Mouse (Mus musculus): ENCODE data around the gene Kcnab2.

- TF ChIP-seq E2F4 (IDR thresholded peaks at IDR 0.05; ENCODE audit: insufficient replicate concordance, low read depth, low read length) (no peak), POLR2A (IDR thresholded peaks at IDR 0.05; ENCODE audit: low read depth, low read length) (no peak), ZKSCAN1 (IDR thresholded peaks at IDR 0.05; ENCODE audit: borderline replicate concordance, low read depth, low read length) (no peak), TCF12 (IDR thresholded peaks at IDR 0.05; ENCODE audit: low read depth, low read length) (no peak)
Observed at GRCm38 (mm10) chr4:152512221-152512925, 34.7 kb upstream of the Kcnab2 start.

Measured in CH12.LX (cell line).